Mouse (Mus musculus) brain, embryonic 14.5 days (tissue): ENCODE data around the gene Smndc1.

Experiments
- CTCF ChIP-seq: fragments of 200-500 bp; IDR thresholded peaks from 2 replicates; pipeline ENCODE4 v1.5.1; 2012; ENCODE audit warnings: inconsistent platforms, mild to moderate bottlenecking, moderate library complexity, borderline replicate concordance; ENCODE audit not compliant: insufficient read depth, insufficient read length; ENCODE audit errors: extremely low read depth
- POLR2A ChIP-seq: fragments of 200-500 bp; IDR thresholded peaks from 2 replicates; pipeline ENCODE4 v1.6.1; 2012; ENCODE audit warnings: mild to moderate bottlenecking, inconsistent platforms, borderline replicate concordance; ENCODE audit not compliant: poor library complexity, insufficient read depth, insufficient read length, severe bottlenecking; ENCODE audit errors: extremely low read depth

DNA sequence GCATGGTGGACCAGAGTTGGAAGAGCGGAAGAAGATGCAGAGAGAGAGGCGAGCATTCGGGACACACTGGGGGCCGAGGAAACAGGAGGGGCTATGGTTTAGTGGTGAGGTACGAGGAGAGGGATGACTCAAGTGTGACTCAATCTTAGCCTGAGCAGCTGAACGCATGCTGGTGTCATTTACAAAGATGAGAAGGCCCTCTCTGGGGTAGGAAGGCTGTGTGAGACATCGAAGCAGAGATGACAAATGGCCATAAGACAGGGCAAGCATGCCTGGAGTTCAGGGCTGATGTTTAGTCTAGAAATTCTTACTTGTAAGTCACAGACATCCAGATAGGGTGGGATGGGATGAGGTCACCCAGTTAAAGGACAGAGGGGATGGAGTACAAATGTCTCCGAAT, 18.0 kb upstream of the Smndc1 start:
- TF ChIP-seq POLR2A, result no peak
- no peak for TF ChIP-seq CTCF
